Mouse (Mus musculus) heart, embryonic 13.5 days (tissue): ENCODE results near the gene Gabpb2. TPM values are rescaled to one million over a fixed set of nuclear protein-coding genes. Genes with fewer than 3 reads are reported as not detected.

ENCODE experiments used
- ATAC-seq: fragments of 200-750 bp; cut with Nextera tagmentation; 2 replicates; pipeline ENCODE4 v1.8.0; 2017; ENCODE audit warnings: moderate TSS enrichment; ENCODE audit not compliant: insufficient number of reproducible peaks, low FRiP score, low TSS enrichment; ENCODE audit errors: extremely low read depth
- H3K27ac ChIP-seq: fragments of 300-500 bp; sonication (generic); replicated peaks from 2 replicates; pipeline ENCODE4 v1.5.1; 2015; ENCODE audit warnings: moderate library complexity, mild to moderate bottlenecking, inconsistent platforms
- H3K27me3 ChIP-seq: fragments of 300-500 bp; sonication (generic); replicated peaks from 2 replicates; pipeline ENCODE4 v1.6.1; 2015; ENCODE audit warnings: mild to moderate bottlenecking, inconsistent platforms
- H3K36me3 ChIP-seq: fragments of 300-500 bp; sonication (generic); 2 replicates; pipeline ENCODE4 v1.6.1; 2015; ENCODE audit warnings: mild to moderate bottlenecking, inconsistent platforms
- H3K4me1 ChIP-seq: fragments of 300-500 bp; sonication (generic); 2 replicates; pipeline ENCODE4 v1.6.1; 2015; ENCODE audit warnings: inconsistent platforms
- H3K4me2 ChIP-seq: fragments of 300-500 bp; sonication (generic); 2 replicates; pipeline ENCODE4 v1.6.1; 2015; ENCODE audit warnings: inconsistent platforms, mild to moderate bottlenecking, moderate library complexity
- H3K4me3 ChIP-seq: fragments of 300-500 bp; sonication (generic); 2 replicates; pipeline ENCODE4 v1.5.1; 2015; ENCODE audit warnings: moderate library complexity, mild to moderate bottlenecking, inconsistent platforms
- H3K9ac ChIP-seq: fragments of 300-500 bp; sonication (generic); 2 replicates; pipeline ENCODE4 v1.6.1; 2015; ENCODE audit warnings: inconsistent platforms, mild to moderate bottlenecking, moderate library complexity
- H3K9me3 ChIP-seq: fragments of 300-500 bp; sonication (generic); 2 replicates; pipeline ENCODE4 v1.6.1; 2016; ENCODE audit warnings: inconsistent platforms
- WGBS: fragments of 180-500 bp; shearing (Covaris S2); methylation state at CpG from one replicate; pipeline ENCODE4 v1.1.7; 2015; ENCODE audit warnings: mixed read lengths; 5-methylcytosine and 5-hydroxymethylcytosine counted together
- polyA plus RNA-seq: library from polyadenylated mRNA; unstranded; fragments of >200 nt; fragmentation: Nextera tagmentation; extraction: Ambion mirVana; gene quantifications from 2 replicates; pipeline ENCODE4 v1.2.1, GENCODE M21; 2015

Gabpb2 gene
- polyA plus RNA-seq = 5.1 and 5.4 TPM in 2 replicates

- peak within 1 kb of the TSS; percentile 78 for H3K4me2 ChIP-seq
- H3K4me1 ChIP-seq = peaks cover 23% of the 10 kb centered on the region
- peak; percentile 77 for ATAC-seq
- no peaks in the 10 kb centered on the region for H3K9me3 ChIP-seq
- H3K4me3 ChIP-seq = peak within 1 kb of the TSS; percentile 76
- 1% methylated on average over 56 of the region's 56 CpGs for WGBS
- H3K27me3 ChIP-seq = no peaks in the 10 kb centered on the region
- H3K36me3 ChIP-seq = peaks cover 63% of the 10 kb centered on the region
- peak within 1 kb of the TSS; percentile 92 for H3K9ac ChIP-seq
- H3K27ac ChIP-seq = peak within 1 kb of the TSS; percentile 99
Measured at GRCm38 (mm10) chr3:95217255-95218134, at the start of gene Gabpb2. TSS of gene Gabpb2 (minus strand) at chr3:95217916.

- peaks cover 15% of the 10 kb centered on the region for H3K4me1 ChIP-seq
- no peak overlapping the region for H3K4me2 ChIP-seq
- no peaks in the 10 kb centered on the region for H3K9me3 ChIP-seq
- H3K27me3 ChIP-seq = no peaks in the 10 kb centered on the region
- H3K4me3 ChIP-seq = no peak overlapping the region
- ATAC-seq = no peak
- H3K9ac ChIP-seq = no peak overlapping the region
- WGBS = 91% methylated on average over 3 of the region's 3 CpGs
- no peak overlapping the region for H3K27ac ChIP-seq
- H3K36me3 ChIP-seq = peaks cover 81% of the 10 kb centered on the region
Measured at GRCm38 (mm10) chr3:95266052-95266451, 48.3 kb upstream of the Gabpb2 start.

GRCm38 (mm10) chr3:95264724-95265123 lies 47.0 kb upstream of the Gabpb2 start:
- H3K27ac ChIP-seq = no peak overlapping the region
- no peak overlapping the region for H3K9ac ChIP-seq
- peaks cover 7% of the 10 kb centered on the region; the same call in 1 of the 2 replicates for H3K4me1 ChIP-seq
- no peak overlapping the region for H3K4me2 ChIP-seq
- 69% methylated on average over 1 of the region's 1 CpGs for WGBS
- ATAC-seq = no peak
- H3K36me3 ChIP-seq = peaks cover 93% of the 10 kb centered on the region
- H3K27me3 ChIP-seq = no peaks in the 10 kb centered on the region
- H3K9me3 ChIP-seq = no peaks in the 10 kb centered on the region
- H3K4me3 ChIP-seq = no peak overlapping the region

GRCm38 (mm10) chr3:95263089-95263739 lies 45.5 kb upstream of the Gabpb2 start:
- Histone ChIP-seq H3K9me3 (no peaks in the 10 kb centered on the region), H3K4me1 (no peaks in the 10 kb centered on the region), H3K27me3 (no peaks in the 10 kb centered on the region), H3K36me3 (peaks cover 95% of the 10 kb centered on the region), H3K4me3 (no peak overlapping the region), H3K4me2 (no peak overlapping the region), H3K27ac (no peak overlapping the region; the same call in 1 of the 2 replicates), H3K9ac (no peak overlapping the region)
- 48% methylated on average over 11 of the region's 11 CpGs for WGBS
- ATAC-seq = no peak

- 82% methylated on average over 4 of the region's 4 CpGs for WGBS
- Histone ChIP-seq H3K27me3 (no peaks in the 10 kb centered on the region), H3K4me3 (no peak overlapping the region), H3K4me1 (no peaks in the 10 kb centered on the region), H3K4me2 (no peak overlapping the region), H3K27ac (no peak overlapping the region), H3K36me3 (peaks cover 95% of the 10 kb centered on the region), H3K9me3 (no peaks in the 10 kb centered on the region), H3K9ac (no peak overlapping the region)
- ATAC-seq = no peak
Measured at GRCm38 (mm10) chr3:95261975-95262374, 44.3 kb upstream of the Gabpb2 start.

GRCm38 (mm10) chr3:95256931-95257330 lies 39.2 kb upstream of the Gabpb2 start:
- H3K9ac ChIP-seq = no peak overlapping the region
- no peaks in the 10 kb centered on the region for H3K27me3 ChIP-seq
- H3K4me1 ChIP-seq = no peaks in the 10 kb centered on the region
- no peak overlapping the region for H3K27ac ChIP-seq
- peaks cover 99% of the 10 kb centered on the region for H3K36me3 ChIP-seq
- H3K4me2 ChIP-seq = no peak overlapping the region
- no peak overlapping the region for H3K4me3 ChIP-seq
- no peak for ATAC-seq
- WGBS = 78% methylated on average over 5 of the region's 5 CpGs
- no peaks in the 10 kb centered on the region for H3K9me3 ChIP-seq

GRCm38 (mm10) chr3:95250783-95251424 lies 33.2 kb upstream of the Gabpb2 start, which contains the start of gene Bnipl:
TSS of gene Bnipl (minus strand) at chr3:95251193.
- Histone ChIP-seq H3K36me3 (peaks cover 39% of the 10 kb centered on the region), H3K4me1 (no peaks in the 10 kb centered on the region), H3K27me3 (no peaks in the 10 kb centered on the region), H3K4me2 (no peak within 1 kb of the TSS), H3K4me3 (no peak within 1 kb of the TSS), H3K9me3 (no peaks in the 10 kb centered on the region), H3K9ac (no peak within 1 kb of the TSS), H3K27ac (no peak within 1 kb of the TSS)
- WGBS = 47% methylated on average over 7 of the region's 7 CpGs
- ATAC-seq = no peak

- Histone ChIP-seq H3K4me1 (no peaks in the 10 kb centered on the region), H3K4me2 (no peak overlapping the region), H3K27ac (no peak overlapping the region), H3K9ac (no peak overlapping the region), H3K36me3 (peaks cover 38% of the 10 kb centered on the region), H3K4me3 (no peak overlapping the region), H3K27me3 (no peaks in the 10 kb centered on the region), H3K9me3 (no peaks in the 10 kb centered on the region)
- WGBS = 71% methylated on average over 5 of the region's 5 CpGs
- no peak for ATAC-seq
Measured at GRCm38 (mm10) chr3:95250361-95250760, 32.6 kb upstream of the Gabpb2 start.

GRCm38 (mm10) chr3:95247660-95248336 lies 30.1 kb upstream of the Gabpb2 start:
- Histone ChIP-seq H3K27me3 (no peaks in the 10 kb centered on the region), H3K36me3 (peaks cover 19% of the 10 kb centered on the region), H3K9ac (no peak overlapping the region), H3K4me2 (no peak overlapping the region), H3K27ac (no peak overlapping the region), H3K4me3 (no peak overlapping the region), H3K9me3 (no peaks in the 10 kb centered on the region), H3K4me1 (no peaks in the 10 kb centered on the region)
- WGBS = 50% methylated on average over 1 of the region's 1 CpGs
- no peak for ATAC-seq

GRCm38 (mm10) chr3:95246465-95247231 lies 28.9 kb upstream of the Gabpb2 start:
- Histone ChIP-seq H3K4me3 (no peak overlapping the region), H3K4me2 (no peak overlapping the region), H3K9me3 (no peaks in the 10 kb centered on the region), H3K27me3 (no peaks in the 10 kb centered on the region), H3K36me3 (peaks cover 10% of the 10 kb centered on the region), H3K4me1 (0 out of 2 replicates have a peak, but pooled peaks cover 2% of the 10 kb centered on the region), H3K9ac (no peak overlapping the region), H3K27ac (no peak overlapping the region)
- 78% methylated on average over 5 of the region's 5 CpGs for WGBS
- ATAC-seq = no peak
